Mouse (Mus musculus) erythroblast, embryonic 14.5 days (primary cell): ENCODE measurements around the gene Rnf169. TPM values are rescaled to one million over a fixed set of nuclear protein-coding genes. Genes with fewer than 3 reads are reported as not detected.
A peak's percentile ranks its signal among the peaks of the same experiment; 100 is the strongest.

Experiments
- H3K27me3 ChIP-seq: 2 replicates; pipeline ENCODE4 v1.6.1; 2012; ENCODE audit warnings: inconsistent platforms; ENCODE audit not compliant: control insufficient read depth
- H3K36me3 ChIP-seq: 2 replicates; pipeline ENCODE4 v1.6.1; 2012; ENCODE audit warnings: mild to moderate bottlenecking, inconsistent platforms; ENCODE audit not compliant: control insufficient read depth
- H3K4me1 ChIP-seq: 2 replicates; pipeline ENCODE4 v1.6.1; 2012; ENCODE audit warnings: inconsistent platforms; ENCODE audit not compliant: control insufficient read depth
- H3K4me3 ChIP-seq: replicated peaks from 2 replicates; pipeline ENCODE3; 2012; ENCODE audit warnings: moderate library complexity, mild to moderate bottlenecking, inconsistent platforms
- H3K9me3 ChIP-seq: 2 replicates; pipeline ENCODE4 v1.6.1; 2012; ENCODE audit warnings: low read length, inconsistent platforms, mixed read lengths; ENCODE audit not compliant: control insufficient read depth
- GATA1 ChIP-seq: IDR thresholded peaks from 2 replicates; pipeline ENCODE4 v1.6.1; 2012; ENCODE audit warnings: low read length, inconsistent platforms, mixed read lengths
- TAL1 ChIP-seq: IDR thresholded peaks from 3 replicates; pipeline ENCODE4 v1.6.1; 2012; ENCODE audit warnings: low read length, inconsistent platforms, mixed read lengths
- polyA plus RNA-seq: library from polyadenylated mRNA; stranded (reverse); fragments of >175 nt; gene quantifications from 2 replicates; pipeline ENCODE4 v1.2.3, GENCODE M21; 2012

Rnf169 gene
- polyA plus RNA-seq, 1 experiment: 0.08 TPM

DNA sequence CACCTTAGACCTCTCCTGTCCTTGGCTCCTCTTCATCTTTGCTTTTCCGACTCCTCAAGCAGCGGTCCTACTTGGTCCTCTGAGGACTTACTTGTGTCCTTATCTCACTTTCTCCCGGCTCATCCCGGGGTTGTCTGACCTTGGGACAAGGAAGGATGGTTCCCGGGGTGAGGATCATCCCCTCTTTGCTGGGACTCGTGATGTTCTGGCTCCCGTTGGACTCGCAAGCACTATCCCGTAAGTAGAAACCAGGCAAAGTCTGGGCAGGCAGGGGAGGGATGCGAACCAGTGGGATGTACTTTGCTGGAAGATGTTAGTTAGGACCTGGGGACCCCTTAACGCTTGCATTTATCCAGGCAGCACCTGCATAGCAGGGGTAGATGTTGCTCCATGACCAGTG, 26.2 kb upstream of the Rnf169 start:
- no peaks in the 10 kb centered on the region for H3K9me3 ChIP-seq
- no peaks in the 10 kb centered on the region for H3K36me3 ChIP-seq
- H3K27me3 ChIP-seq: peaks cover 71% of the 10 kb centered on the region
- TF ChIP-seq GATA1 (no peak), TAL1 (no peak)
- no peaks in the 10 kb centered on the region for H3K4me1 ChIP-seq
- no peak overlapping the region for H3K4me3 ChIP-seq

DNA sequence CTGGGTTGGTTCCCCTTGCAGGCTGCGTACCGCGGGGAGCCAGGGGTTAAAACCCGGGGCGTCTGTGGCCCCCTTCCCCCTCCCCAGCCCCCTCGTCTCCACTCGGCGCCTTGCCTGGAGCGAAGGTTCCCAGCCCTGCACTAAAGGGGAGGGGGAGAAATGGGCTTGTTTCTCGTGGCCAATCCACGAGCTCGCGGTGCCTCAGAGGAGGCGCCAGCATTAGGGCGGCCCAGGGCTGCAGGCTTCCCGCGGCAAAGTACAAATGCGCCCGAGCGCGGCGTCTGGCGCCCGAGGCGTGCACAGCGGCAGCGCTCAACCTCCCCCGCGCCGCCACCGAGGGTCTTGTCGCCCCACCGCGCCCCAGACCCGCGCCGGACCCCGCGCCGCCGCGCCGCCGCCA, 25.5 kb upstream of the Rnf169 start, which contains the start of gene Chrdl2:
Gene Chrdl2 (plus strand): TSS at position 383 of the 400 bp plus-strand sequence.
- H3K36me3 ChIP-seq: no peaks in the 10 kb centered on the region
- no peak for TF ChIP-seq TAL1
- TF ChIP-seq GATA1: no peak
- H3K9me3 ChIP-seq: no peaks in the 10 kb centered on the region
- H3K4me1 ChIP-seq: no peaks in the 10 kb centered on the region
- H3K27me3 ChIP-seq: peaks cover 70% of the 10 kb centered on the region
- H3K4me3 ChIP-seq: no peak within 1 kb of the TSS

DNA sequence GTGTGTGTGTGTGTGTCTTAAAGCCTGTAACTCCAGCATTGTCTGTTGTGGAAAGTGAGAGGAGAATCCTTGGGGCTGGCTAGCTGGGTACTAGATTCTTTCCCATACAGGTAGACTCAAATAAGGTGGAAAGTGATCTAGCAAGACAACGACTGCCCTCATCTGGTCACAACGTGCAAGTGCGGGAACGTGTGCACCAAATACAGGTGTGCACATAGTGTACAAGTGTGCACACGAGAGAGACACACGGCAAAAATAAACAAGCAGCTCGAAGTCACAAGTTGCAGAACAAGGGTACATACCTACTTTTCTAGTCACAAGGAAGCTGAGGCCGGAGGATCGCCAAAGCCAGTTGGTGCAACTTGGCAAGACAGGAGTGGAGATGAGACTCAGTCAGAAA, 23.5 kb upstream of the Rnf169 start:
- H3K27me3 ChIP-seq: peaks cover 51% of the 10 kb centered on the region

DNA sequence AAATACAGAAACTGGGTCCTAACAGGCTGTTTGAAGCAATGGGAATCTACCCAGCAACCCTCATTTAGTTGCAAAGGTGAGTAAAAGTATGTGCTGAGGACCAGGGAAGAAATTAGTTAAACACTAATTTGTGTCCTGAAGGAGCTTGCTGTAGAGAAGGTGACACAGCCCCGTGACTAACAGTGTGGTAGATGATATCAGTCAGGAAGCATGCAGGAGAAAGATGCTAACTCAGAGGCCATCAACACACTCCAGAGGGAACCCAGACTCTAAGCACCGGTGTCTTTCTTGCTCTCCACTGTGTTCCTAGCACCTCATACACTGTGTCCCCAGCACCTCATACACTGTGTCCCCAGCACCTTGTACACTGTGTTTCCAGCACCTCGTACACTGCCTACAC, 18.4 kb upstream of the Rnf169 start:
- Histone ChIP-seq H3K9me3 (no peaks in the 10 kb centered on the region), H3K36me3 (no peaks in the 10 kb centered on the region), H3K27me3 (no peaks in the 10 kb centered on the region; the same call in none of the 2 replicates), H3K4me1 (no peaks in the 10 kb centered on the region), H3K4me3 (no peak overlapping the region)
- TF ChIP-seq TAL1 (no peak), GATA1 (no peak)

More for the DNA sequence above, 23.5 kb upstream of the Rnf169 start:
- no peak for TF ChIP-seq GATA1
- TF ChIP-seq TAL1: no peak
- Histone ChIP-seq H3K9me3 (no peaks in the 10 kb centered on the region), H3K36me3 (no peaks in the 10 kb centered on the region), H3K4me1 (no peaks in the 10 kb centered on the region), H3K4me3 (no peak overlapping the region)

DNA sequence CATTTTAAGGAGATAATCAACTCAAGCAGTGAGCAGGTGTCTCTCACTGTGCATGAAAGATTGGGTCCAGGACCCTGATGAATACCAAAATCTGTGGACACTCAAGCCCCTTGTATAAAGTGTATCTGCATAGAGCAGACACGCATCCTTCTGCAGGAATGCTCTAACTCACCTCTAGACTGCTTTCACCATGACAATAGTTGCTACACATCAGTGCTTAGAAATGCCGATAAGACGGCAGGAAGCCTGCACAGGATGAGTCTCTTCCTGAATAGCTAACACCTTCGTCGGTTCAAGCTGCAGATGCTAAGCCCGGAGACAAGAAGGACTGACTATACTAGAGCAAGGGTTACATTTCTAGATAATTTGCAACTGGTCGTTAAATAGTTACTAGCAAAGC, 14.9 kb upstream of the Rnf169 start:
- peaks cover 3% of the 10 kb centered on the region for H3K27me3 ChIP-seq
- no peak for TF ChIP-seq GATA1
- TF ChIP-seq TAL1: no peak
- no peaks in the 10 kb centered on the region for H3K36me3 ChIP-seq
- H3K4me3 ChIP-seq: no peak overlapping the region
- H3K4me1 ChIP-seq: no peaks in the 10 kb centered on the region
- no peaks in the 10 kb centered on the region for H3K9me3 ChIP-seq

DNA sequence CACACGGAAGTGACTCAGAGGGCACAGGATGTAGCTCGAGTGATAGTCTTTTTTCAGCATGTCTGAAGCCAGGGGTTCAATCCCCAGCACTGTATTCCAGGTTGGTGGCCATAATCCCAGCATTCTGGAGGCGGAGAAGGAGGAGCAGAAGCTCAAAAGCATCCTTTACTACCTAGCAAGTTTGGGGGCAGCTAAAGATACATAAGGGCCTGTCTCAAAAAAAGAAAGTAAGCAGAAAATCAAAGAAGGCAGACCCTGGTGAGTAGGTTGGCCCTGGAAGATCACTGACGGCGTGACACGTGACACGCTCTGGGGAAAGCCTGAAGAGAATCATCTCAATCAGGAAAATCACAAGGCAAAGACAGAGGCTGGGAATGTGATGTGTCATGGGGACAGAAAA, 12.9 kb upstream of the Rnf169 start:
- no peak for TF ChIP-seq TAL1
- no peak for TF ChIP-seq GATA1
- H3K4me1 ChIP-seq: no peaks in the 10 kb centered on the region; the same call in 1 of the 2 replicates
- H3K4me3 ChIP-seq: no peak overlapping the region
- H3K9me3 ChIP-seq: no peaks in the 10 kb centered on the region
- H3K36me3 ChIP-seq: no peaks in the 10 kb centered on the region
- H3K27me3 ChIP-seq: peaks cover 3% of the 10 kb centered on the region

DNA sequence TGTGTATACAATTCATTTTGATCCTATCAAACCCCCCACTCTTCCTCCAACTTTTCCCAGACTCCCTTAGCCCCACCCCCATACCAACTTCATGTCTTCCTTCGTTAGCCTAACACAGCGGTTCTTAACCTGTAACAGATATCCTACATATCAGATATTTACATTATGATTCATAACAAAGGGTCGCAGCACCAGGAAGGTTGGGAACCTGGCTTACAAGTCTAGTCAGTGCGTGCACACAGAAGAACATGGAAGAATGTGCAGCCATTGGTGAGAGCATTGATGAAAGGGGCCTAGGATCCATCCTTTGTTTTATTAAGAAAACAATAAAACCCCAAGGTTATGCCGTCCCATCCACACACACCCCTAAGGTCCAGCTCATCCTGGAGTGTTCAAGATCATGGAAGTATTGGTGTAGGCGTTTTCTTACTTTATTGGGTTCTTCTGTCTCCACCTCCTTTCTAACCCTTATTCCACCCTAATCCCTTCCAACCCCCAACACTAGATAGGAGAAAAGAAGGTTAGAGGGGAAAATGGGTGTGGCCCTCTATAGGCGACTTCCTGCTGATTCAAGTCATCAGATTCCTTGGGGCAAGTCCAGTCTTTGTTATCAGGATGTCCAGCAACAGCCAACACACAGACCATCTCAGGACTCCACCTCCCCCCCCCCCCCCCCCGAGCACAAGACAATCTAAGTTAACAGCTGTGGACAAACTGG, 10.9 kb upstream of the Rnf169 start:
- Histone ChIP-seq H3K4me1 (no peaks in the 10 kb centered on the region; the same call in 1 of the 2 replicates), H3K36me3 (no peaks in the 10 kb centered on the region), H3K27me3 (peaks cover 3% of the 10 kb centered on the region), H3K4me3 (no peak overlapping the region), H3K9me3 (no peaks in the 10 kb centered on the region)
- TF ChIP-seq GATA1 (no peak), TAL1 (no peak)

DNA sequence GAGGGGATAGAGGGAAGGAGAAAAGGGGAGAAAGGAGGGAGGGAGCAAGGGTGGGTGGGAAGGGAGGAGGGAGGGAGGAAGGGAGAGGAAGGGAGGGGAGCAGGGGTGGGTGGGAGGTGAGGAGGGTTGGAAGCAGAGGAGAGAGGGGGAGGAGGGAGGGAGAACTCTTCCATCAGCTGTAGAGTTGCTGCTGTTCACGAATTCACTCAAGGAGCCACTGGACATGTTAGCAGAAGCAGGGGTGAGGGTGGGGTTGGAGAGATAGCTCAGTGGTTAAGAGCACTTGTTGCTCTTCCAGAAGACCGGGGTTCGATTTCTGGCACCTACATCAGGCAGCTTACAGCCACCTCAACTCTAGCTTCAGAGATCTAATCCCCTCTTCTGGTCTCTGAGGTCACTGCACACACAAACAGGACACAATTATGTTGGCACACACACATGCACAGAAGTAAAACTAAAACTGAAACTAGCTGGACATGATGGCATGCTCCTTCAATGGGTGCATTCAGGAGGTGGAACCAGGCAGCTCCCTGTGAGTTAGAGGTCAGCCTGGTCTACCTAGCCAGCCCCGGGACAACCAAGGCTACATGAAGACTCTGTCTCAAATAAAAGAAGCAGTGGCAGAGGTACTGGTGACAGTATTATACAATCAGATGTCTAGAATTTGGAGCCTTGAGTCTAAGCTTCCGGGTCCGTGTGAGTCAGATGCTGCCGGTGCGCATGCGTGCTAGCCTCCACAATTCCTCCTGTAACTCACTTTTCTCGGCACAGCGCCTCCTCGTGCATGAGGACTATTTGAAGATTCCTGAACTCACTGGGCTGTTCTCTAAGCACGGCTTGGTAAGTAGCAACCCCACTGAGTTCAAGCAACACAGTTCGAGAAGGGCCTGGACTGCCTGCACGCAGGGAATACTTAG, 9.9 kb upstream of the Rnf169 start:
- Histone ChIP-seq H3K9me3 (no peaks in the 10 kb centered on the region), H3K4me1 (no peaks in the 10 kb centered on the region; the same call in 1 of the 2 replicates), H3K4me3 (peak overlapping the region; percentile 5), H3K27me3 (peaks cover 5% of the 10 kb centered on the region), H3K36me3 (no peaks in the 10 kb centered on the region)
- TF ChIP-seq GATA1 (no peak), TAL1 (no peak)

DNA sequence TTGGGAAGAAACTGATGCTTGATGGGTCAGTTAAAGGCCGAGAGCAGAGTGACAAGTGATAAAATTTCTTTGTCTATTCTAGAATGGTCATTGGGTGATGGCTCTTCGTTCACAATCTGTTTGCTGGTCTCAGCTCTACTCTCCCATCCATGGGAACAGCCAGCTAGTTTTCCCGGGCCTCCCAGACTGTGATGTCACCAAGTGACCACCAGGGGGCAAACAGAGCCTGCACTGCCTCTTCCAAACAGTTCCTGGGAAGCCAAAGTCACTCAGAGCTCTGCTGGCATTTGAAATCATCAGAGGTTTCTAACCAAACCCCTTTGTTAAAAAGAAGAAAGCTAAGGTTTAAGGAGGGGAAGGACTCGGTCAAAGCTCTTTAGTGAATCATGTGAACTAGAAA, 8.5 kb upstream of the Rnf169 start:
- Histone ChIP-seq H3K36me3 (no peaks in the 10 kb centered on the region), H3K9me3 (no peaks in the 10 kb centered on the region), H3K27me3 (peaks cover 5% of the 10 kb centered on the region), H3K4me1 (no peaks in the 10 kb centered on the region; the same call in 1 of the 2 replicates), H3K4me3 (no peak overlapping the region)
- TF ChIP-seq TAL1 (no peak), GATA1 (no peak)
